Mouse (Mus musculus) C2C12 (cell line): Measurements from ENCODE around the gene Pcgf6. TPM values are rescaled to one million over a fixed set of nuclear protein-coding genes. Genes with fewer than 3 reads are reported as not detected.

Source experiments
- H3K27me3 ChIP-seq: one replicate; pipeline ENCODE4 v1.6.1; 2011; ENCODE audit not compliant: control insufficient read depth, insufficient read depth, insufficient read length
- H3K36me3 ChIP-seq: one replicate; pipeline ENCODE4 v1.6.1; 2011; ENCODE audit not compliant: control insufficient read depth, insufficient read depth
- H3K4me3 ChIP-seq: one replicate; pipeline ENCODE4 v1.5.1; 2011; ENCODE audit warnings: mild to moderate bottlenecking, control low read depth; ENCODE audit not compliant: poor library complexity, insufficient read depth, severe bottlenecking
- H3K79me2 ChIP-seq: one replicate; pipeline ENCODE4 v1.6.1; 2011; ENCODE audit not compliant: control insufficient read depth, insufficient read depth
- H3K79me3 ChIP-seq: one replicate; pipeline ENCODE4 v1.6.1; 2011; ENCODE audit warnings: low read depth, control low read depth
- H3ac ChIP-seq: one replicate; pipeline ENCODE3; 2011; ENCODE audit warnings: low read depth; ENCODE audit not compliant: control insufficient read depth, insufficient read length
- CEBPB ChIP-seq: IDR thresholded peaks from one replicate; pipeline ENCODE4 v1.6.1; 2011; ENCODE audit warnings: low read depth, mild to moderate bottlenecking, control low read depth, moderate library complexity
- CTCF ChIP-seq: IDR thresholded peaks from one replicate; pipeline ENCODE4 v1.5.1; 2011; ENCODE audit not compliant: control insufficient read depth, insufficient read depth, insufficient read length
- FOSL1 ChIP-seq: IDR thresholded peaks from one replicate; pipeline ENCODE4 v1.8.0; 2011; ENCODE audit warnings: mild to moderate bottlenecking, low read length; ENCODE audit not compliant: poor library complexity, insufficient read depth, severe bottlenecking
- MAX ChIP-seq: IDR thresholded peaks from one replicate; pipeline ENCODE4 v1.6.1; 2011; ENCODE audit warnings: mild to moderate bottlenecking, control low read depth
- MYOD1 ChIP-seq: IDR thresholded peaks from one replicate; pipeline ENCODE4 v1.6.1; 2011; ENCODE audit warnings: low read depth; ENCODE audit not compliant: control insufficient read depth, insufficient read length
- MYOG ChIP-seq: IDR thresholded peaks from one replicate; pipeline ENCODE4 v1.6.1; 2011; ENCODE audit not compliant: control insufficient read depth, insufficient read length; ENCODE audit errors: extremely low read depth
- USF1 ChIP-seq: IDR thresholded peaks from one replicate; pipeline ENCODE4 v1.6.1; 2011; ENCODE audit warnings: low read depth, mild to moderate bottlenecking, control low read depth, moderate library complexity
- polyA plus RNA-seq: library from polyadenylated mRNA; unstranded; fragments of >200 nt; fragmentation: generic; extraction: Trizol; gene quantifications from one replicate; pipeline ENCODE4 v1.2.1, GENCODE M21; 2012; ENCODE audit warnings: missing spikeins

Pcgf6 gene
- polyA plus RNA-seq, 1 experiment: 5.5 TPM

- Histone ChIP-seq H3ac (no peak overlapping the region), H3K4me3 (no peak overlapping the region), H3K79me3 (no peaks in the 10 kb centered on the region), H3K79me2 (no peaks in the 10 kb centered on the region), H3K27me3 (no peaks in the 10 kb centered on the region), H3K36me3 (peaks cover 49% of the 10 kb centered on the region)
- TF ChIP-seq MYOD1 (no peak), CTCF (no peak), FOSL1 (no peak), MAX (no peak), CEBPB (no peak), MYOG (no peak), USF1 (no peak)
Measured at GRCm38 (mm10) chr19:47034916-47035315, 15.8 kb downstream of the Pcgf6 start.

DNA sequence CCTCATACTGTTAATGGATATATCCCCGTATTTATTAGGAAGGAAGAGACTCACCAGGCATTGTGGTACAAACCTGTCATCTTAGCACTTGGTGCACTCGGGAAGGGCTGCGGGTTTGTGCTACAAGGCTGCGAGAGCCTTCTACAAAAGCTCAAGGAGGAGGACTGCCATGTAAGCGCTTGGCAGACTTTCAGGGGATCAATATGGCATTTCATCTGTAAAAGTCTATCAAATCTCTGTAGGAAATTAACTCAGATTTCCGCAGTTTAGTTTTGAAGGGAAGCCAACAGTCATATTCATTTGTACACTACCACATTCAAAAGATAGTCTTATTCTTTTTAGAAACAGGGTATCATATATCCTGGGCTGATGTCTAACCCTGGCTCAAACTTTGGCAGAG is 18.9 kb downstream of the Pcgf6 start:
- Histone ChIP-seq H3K79me2 (no peaks in the 10 kb centered on the region), H3K27me3 (no peaks in the 10 kb centered on the region), H3K79me3 (no peaks in the 10 kb centered on the region), H3ac (no peak overlapping the region), H3K4me3 (no peak overlapping the region), H3K36me3 (peaks cover 26% of the 10 kb centered on the region)
- TF ChIP-seq MYOG (no peak), MAX (no peak), MYOD1 (no peak), CTCF (no peak), CEBPB (no peak), FOSL1 (no peak), USF1 (no peak)

DNA sequence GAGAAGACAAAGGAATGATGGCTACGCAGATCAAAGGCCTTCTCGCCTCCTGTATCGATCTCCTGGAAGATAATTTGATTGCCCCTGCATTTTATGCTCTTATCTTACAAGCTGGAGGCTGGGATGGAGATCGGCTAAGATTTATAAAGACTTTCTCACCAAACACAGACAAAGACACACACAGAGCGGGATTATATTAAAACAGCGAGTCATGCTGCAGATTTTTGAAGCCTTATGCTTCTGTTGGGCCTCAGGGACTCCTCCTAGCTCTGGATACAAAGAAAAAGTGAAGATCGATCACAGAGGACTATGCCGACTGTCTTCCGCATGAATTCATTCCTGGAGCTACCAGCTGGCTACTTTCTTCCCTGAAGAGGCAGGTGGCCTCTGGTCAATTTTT is 20.9 kb downstream of the Pcgf6 start:
- TF ChIP-seq MAX: no peak
- TF ChIP-seq MYOD1: no peak
- no peak for TF ChIP-seq FOSL1
- TF ChIP-seq CEBPB: no peak
- TF ChIP-seq USF1: no peak
- Histone ChIP-seq H3K79me3 (no peaks in the 10 kb centered on the region), H3K79me2 (no peaks in the 10 kb centered on the region), H3K27me3 (no peaks in the 10 kb centered on the region), H3K36me3 (peaks cover 13% of the 10 kb centered on the region), H3K4me3 (no peak overlapping the region), H3ac (no peak overlapping the region)

DNA sequence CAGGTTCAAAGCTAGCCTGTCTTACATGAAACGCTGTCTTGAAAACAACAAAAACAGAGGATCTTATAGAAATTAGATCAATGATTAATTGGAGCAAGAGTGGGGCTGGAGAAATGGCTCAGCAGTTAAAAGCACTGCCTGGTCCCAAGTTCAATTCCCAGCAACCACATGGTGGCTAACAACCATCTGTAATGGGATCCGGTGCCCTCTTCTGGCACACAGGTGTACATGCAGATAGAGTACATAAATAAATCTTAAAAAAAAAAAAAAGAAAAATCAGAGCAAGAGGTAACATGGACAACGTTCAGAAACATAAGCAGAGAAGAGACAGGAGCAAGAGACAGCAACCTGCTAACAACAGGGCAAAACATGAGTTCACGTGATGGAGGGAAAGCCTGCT is 24.2 kb downstream of the Pcgf6 start:
- H3ac ChIP-seq: no peak overlapping the region
- H3K79me2 ChIP-seq: no peaks in the 10 kb centered on the region
- TF ChIP-seq MYOG (no peak), MAX (no peak), CEBPB (no peak), MYOD1 (no peak), FOSL1 (no peak), CTCF (no peak), USF1 (no peak)
- no peaks in the 10 kb centered on the region for H3K27me3 ChIP-seq
- no peaks in the 10 kb centered on the region for H3K36me3 ChIP-seq
- H3K4me3 ChIP-seq: no peak overlapping the region
- H3K79me3 ChIP-seq: no peaks in the 10 kb centered on the region

DNA sequence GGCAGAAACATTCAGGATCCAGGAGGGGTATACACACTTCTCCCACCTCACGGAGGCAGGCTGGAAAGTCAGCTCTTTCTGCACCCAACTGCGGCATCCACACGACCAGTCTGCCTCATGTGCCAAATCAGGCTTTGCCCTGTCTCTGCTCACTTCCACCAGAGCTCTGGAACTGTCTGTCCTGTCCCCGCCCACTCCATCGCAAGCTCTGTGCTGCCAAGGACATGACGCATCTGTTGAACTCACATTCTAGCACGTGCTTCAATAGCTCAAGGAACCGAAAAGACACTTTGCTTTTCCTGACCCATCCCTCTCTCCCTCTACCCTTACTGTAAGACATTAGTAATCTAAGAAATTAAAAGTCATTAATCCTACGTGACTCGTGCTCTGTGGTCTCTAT is 25.8 kb downstream of the Pcgf6 start:
- no peak overlapping the region for H3K4me3 ChIP-seq
- H3K36me3 ChIP-seq: no peaks in the 10 kb centered on the region
- no peak for TF ChIP-seq FOSL1
- no peak for TF ChIP-seq MAX
- no peak for TF ChIP-seq USF1
- TF ChIP-seq MYOD1: no peak
- TF ChIP-seq CEBPB: no peak
- TF ChIP-seq MYOG: no peak
- TF ChIP-seq CTCF: no peak

GRCm38 (mm10) chr19:47023546-47023945 is 27.2 kb downstream of the Pcgf6 start:
- TF ChIP-seq CTCF (no peak), MYOG (no peak), CEBPB (no peak), MAX (no peak), USF1 (no peak), FOSL1 (no peak), MYOD1 (no peak)
- H3K79me2 ChIP-seq: no peaks in the 10 kb centered on the region
- H3K36me3 ChIP-seq: no peaks in the 10 kb centered on the region
- H3K79me3 ChIP-seq: no peaks in the 10 kb centered on the region
- H3K4me3 ChIP-seq: no peak overlapping the region
- H3ac ChIP-seq: no peak overlapping the region
- peaks cover 6% of the 10 kb centered on the region for H3K27me3 ChIP-seq

More for the DNA sequence above, 25.8 kb downstream of the Pcgf6 start:
- Histone ChIP-seq H3ac (no peak overlapping the region), H3K27me3 (no peaks in the 10 kb centered on the region), H3K79me2 (no peaks in the 10 kb centered on the region), H3K79me3 (no peaks in the 10 kb centered on the region)
